Mouse (Mus musculus) embryonic facial prominence, embryonic 10.5 days (tissue): ENCODE results near the gene Slc44a3. TPM values are rescaled to one million over a fixed set of nuclear protein-coding genes. Genes with fewer than 3 reads are reported as not detected.
A peak's percentile ranks its signal among the peaks of the same experiment; 100 is the strongest.

ENCODE experiments used
- DNase-seq: peaks from one replicate; pipeline ENCODE4 v3.0.0-alpha.2; 2017; ENCODE audit warnings: low spot score
- H3K27ac ChIP-seq: fragments of 300-500 bp; sonication (generic); replicated peaks from 2 replicates; pipeline ENCODE4 v1.5.1; 2016; ENCODE audit warnings: mild to moderate bottlenecking
- H3K27me3 ChIP-seq: fragments of 300-500 bp; sonication (generic); replicated peaks from 2 replicates; pipeline ENCODE4 v1.6.1; 2016; ENCODE audit warnings: low read depth, mild to moderate bottlenecking; ENCODE audit not compliant: poor library complexity, severe bottlenecking
- H3K36me3 ChIP-seq: fragments of 300-500 bp; sonication (generic); replicated peaks from 2 replicates; pipeline ENCODE4 v1.6.1; 2016; ENCODE audit warnings: mild to moderate bottlenecking, moderate library complexity
- H3K4me1 ChIP-seq: fragments of 300-500 bp; sonication (generic); 2 replicates; pipeline ENCODE4 v1.6.1; 2016
- H3K4me3 ChIP-seq: fragments of 300-500 bp; sonication (generic); 2 replicates; pipeline ENCODE4 v1.5.1; 2016; ENCODE audit warnings: mild to moderate bottlenecking, moderate library complexity
- H3K9me3 ChIP-seq: fragments of 300-500 bp; sonication (generic); 2 replicates; pipeline ENCODE4 v1.6.1; 2016; ENCODE audit warnings: mild to moderate bottlenecking
- WGBS: fragments of 180-500 bp; shearing (Covaris S2); methylation state at CpG from one replicate; pipeline ENCODE4 v1.1.7; 2016; 5-methylcytosine and 5-hydroxymethylcytosine counted together
- polyA plus RNA-seq: library from polyadenylated mRNA; unstranded; fragments of >200 nt; fragmentation: Nextera tagmentation; extraction: Ambion mirVana; gene quantifications from 2 replicates; pipeline ENCODE4 v1.2.1, GENCODE M21; 2016

Gene Slc44a3
- polyA plus RNA-seq, 1 experiment from 2014 or later: 1.6 TPM

- Histone ChIP-seq H3K9me3 (no peaks in the 10 kb centered on the region), H3K4me1 (peaks cover 49% of the 10 kb centered on the region), H3K36me3 (peaks cover 15% of the 10 kb centered on the region; the same call in 1 of the 2 replicates), H3K27me3 (peaks cover 16% of the 10 kb centered on the region), H3K27ac (peak overlapping the region; percentile 99), H3K4me3 (peak overlapping the region; percentile 89)
- DNase-seq: peak; percentile 90
- under 1% methylated on average over 93 of the region's 93 CpGs for WGBS
These were observed 105.3 kb downstream of the Slc44a3 start for GRCm38 (mm10) chr3:121426621-121427519.

- Histone ChIP-seq H3K9me3 (no peaks in the 10 kb centered on the region), H3K27me3 (peaks cover 16% of the 10 kb centered on the region), H3K4me1 (peaks cover 43% of the 10 kb centered on the region), H3K36me3 (peaks cover 11% of the 10 kb centered on the region; the same call in 1 of the 2 replicates), H3K27ac (peak within 1 kb of the TSS; percentile 99), H3K4me3 (peak within 1 kb of the TSS; percentile 89)
- peak; percentile 99 for DNase-seq
- WGBS: under 1% methylated on average over 66 of the region's 66 CpGs
These were observed 106.2 kb downstream of the Slc44a3 start, which contains the start of gene Cnn3 for GRCm38 (mm10) chr3:121425861-121426620. TSS of gene Cnn3 (plus strand) at chr3:121426497.

- WGBS: 86% methylated on average over 8 of the region's 8 CpGs
- Histone ChIP-seq H3K4me1 (peaks cover 34% of the 10 kb centered on the region), H3K36me3 (no peaks in the 10 kb centered on the region), H3K4me3 (no peak overlapping the region), H3K27me3 (peaks cover 16% of the 10 kb centered on the region), H3K9me3 (no peaks in the 10 kb centered on the region), H3K27ac (no peak overlapping the region)
- no peak for DNase-seq
These were observed 109.8 kb downstream of the Slc44a3 start for GRCm38 (mm10) chr3:121422405-121422804.

- peaks cover 5% of the 10 kb centered on the region; the same call in 1 of the 2 replicates for H3K27me3 ChIP-seq
- H3K36me3 ChIP-seq: no peaks in the 10 kb centered on the region
- 81% methylated on average over 9 of the region's 9 CpGs for WGBS
- peaks cover 23% of the 10 kb centered on the region for H3K4me1 ChIP-seq
- H3K27ac ChIP-seq: no peak overlapping the region
- H3K4me3 ChIP-seq: no peak overlapping the region
- no peaks in the 10 kb centered on the region for H3K9me3 ChIP-seq
- DNase-seq: no peak
These were observed 113.3 kb downstream of the Slc44a3 start for GRCm38 (mm10) chr3:121418850-121419435.

- no peaks in the 10 kb centered on the region for H3K9me3 ChIP-seq
- peaks cover 2% of the 10 kb centered on the region; the same call in 1 of the 2 replicates for H3K27me3 ChIP-seq
- no peak overlapping the region for H3K4me3 ChIP-seq
- peaks cover 23% of the 10 kb centered on the region for H3K4me1 ChIP-seq
- H3K27ac ChIP-seq: no peak overlapping the region
- peak; percentile 51 for DNase-seq
- 37% methylated on average over 6 of the region's 6 CpGs for WGBS
- no peaks in the 10 kb centered on the region for H3K36me3 ChIP-seq
These were observed 114.0 kb downstream of the Slc44a3 start for GRCm38 (mm10) chr3:121418251-121418601.

GRCm38 (mm10) chr3:121417379-121418250 lies 114.6 kb downstream of the Slc44a3 start:
- Histone ChIP-seq H3K9me3 (no peaks in the 10 kb centered on the region), H3K27ac (peak overlapping the region; percentile 63), H3K4me3 (no peak overlapping the region), H3K27me3 (no peaks in the 10 kb centered on the region; the same call in 1 of the 2 replicates), H3K36me3 (no peaks in the 10 kb centered on the region), H3K4me1 (peaks cover 23% of the 10 kb centered on the region)
- 68% methylated on average over 14 of the region's 14 CpGs for WGBS
- DNase-seq: peak; percentile 6

GRCm38 (mm10) chr3:121416171-121417154 lies 115.7 kb downstream of the Slc44a3 start:
- WGBS: 74% methylated on average over 5 of the region's 5 CpGs

GRCm38 (mm10) chr3:121411450-121411849 lies 120.8 kb downstream of the Slc44a3 start:
- no peak overlapping the region for H3K27ac ChIP-seq
- no peaks in the 10 kb centered on the region for H3K9me3 ChIP-seq
- no peaks in the 10 kb centered on the region for H3K27me3 ChIP-seq
- WGBS: 88% methylated on average over 6 of the region's 6 CpGs
- no peak overlapping the region for H3K4me3 ChIP-seq
- H3K4me1 ChIP-seq: peaks cover 9% of the 10 kb centered on the region
- H3K36me3 ChIP-seq: no peaks in the 10 kb centered on the region
- no peak for DNase-seq

More at GRCm38 (mm10) chr3:121416171-121417154, 115.7 kb downstream of the Slc44a3 start:
- Histone ChIP-seq H3K27me3 (no peaks in the 10 kb centered on the region; the same call in 1 of the 2 replicates), H3K9me3 (no peaks in the 10 kb centered on the region), H3K27ac (no peak overlapping the region), H3K4me3 (no peak overlapping the region), H3K4me1 (peaks cover 23% of the 10 kb centered on the region), H3K36me3 (no peaks in the 10 kb centered on the region)
- DNase-seq: no peak
